Mouse (Mus musculus) bone marrow macrophage, adult 2 months (primary cell): ENCODE measurements around the gene Adcy9. TPM values are rescaled to one million over a fixed set of nuclear protein-coding genes. Genes with fewer than 3 reads are reported as not detected.

Experiments used
- H3K27ac ChIP-seq: 2 replicates; pipeline ENCODE4 v1.5.1; 2012; ENCODE audit warnings: low read depth, low read length; ENCODE audit not compliant: insufficient read depth
- H3K4me1 ChIP-seq: 2 replicates; pipeline ENCODE4 v1.6.1; 2012; ENCODE audit warnings: low read length; ENCODE audit not compliant: control insufficient read depth, insufficient read depth
- H3K4me3 ChIP-seq: 2 replicates; pipeline ENCODE4 v1.5.1; 2012; ENCODE audit warnings: mild to moderate bottlenecking, low read length, moderate library complexity; ENCODE audit not compliant: insufficient read depth
- CTCF ChIP-seq: IDR thresholded peaks from 2 replicates; pipeline ENCODE4 v1.5.1; 2012; ENCODE audit warnings: low read depth, mild to moderate bottlenecking, low read length, moderate library complexity
- POLR2A ChIP-seq: IDR thresholded peaks from 2 replicates; pipeline ENCODE4 v1.6.1; 2012; ENCODE audit warnings: mild to moderate bottlenecking, low read depth, low read length, borderline replicate concordance
- polyA plus RNA-seq: library from polyadenylated mRNA; stranded (reverse); fragments of >200 nt; gene quantifications from 2 replicates; pipeline ENCODE4 v1.2.4, GENCODE M21; 2012; ENCODE audit not compliant: missing spikeins, insufficient read depth, insufficient read length

The Adcy9 gene
- polyA plus RNA-seq, 1 experiment = 10.5 TPM

DNA sequence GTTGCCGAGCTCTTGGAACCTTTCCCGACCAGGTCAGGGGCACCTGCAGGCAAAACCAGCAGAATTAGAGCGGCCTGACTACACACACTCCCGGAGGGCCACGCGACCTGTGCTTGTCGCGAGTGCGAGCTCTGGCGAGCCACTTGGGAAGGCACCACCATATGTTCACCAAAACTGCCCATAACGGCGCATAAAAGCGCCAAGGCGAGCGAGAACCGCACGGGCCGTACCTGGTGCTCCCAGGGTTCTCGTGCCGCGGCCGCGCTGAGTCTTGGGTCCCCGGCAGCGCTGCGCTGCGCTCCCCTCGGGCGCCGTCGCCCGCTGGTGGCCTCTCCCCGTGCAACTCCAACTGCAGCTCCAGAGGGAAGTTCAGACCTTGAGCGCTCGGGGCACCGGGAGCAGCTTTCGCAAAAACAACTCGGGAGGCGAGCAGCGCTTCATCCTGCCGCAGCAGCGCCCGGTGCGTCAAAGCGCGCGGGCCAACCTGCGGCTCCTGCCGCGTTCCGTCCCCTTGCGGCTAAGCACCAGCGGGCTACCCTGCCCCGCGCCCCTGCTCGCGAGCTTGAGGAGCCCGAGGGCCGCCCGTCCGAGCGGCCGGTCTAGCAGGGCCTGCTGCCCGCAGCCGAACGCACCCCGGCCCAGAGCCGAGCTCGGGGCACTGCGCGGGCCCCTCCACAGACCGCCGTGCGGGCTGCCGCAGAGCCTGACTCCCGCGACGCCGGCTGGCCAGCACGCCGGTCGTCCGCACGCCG lies 576 bp downstream of the Adcy9 start:
- Histone ChIP-seq H3K4me1 (peaks cover 45% of the 10 kb centered on the region), H3K27ac (peak overlapping the region; percentile 63), H3K4me3 (peak overlapping the region; percentile 81)
- no peak for TF ChIP-seq CTCF
- no peak for TF ChIP-seq POLR2A

DNA sequence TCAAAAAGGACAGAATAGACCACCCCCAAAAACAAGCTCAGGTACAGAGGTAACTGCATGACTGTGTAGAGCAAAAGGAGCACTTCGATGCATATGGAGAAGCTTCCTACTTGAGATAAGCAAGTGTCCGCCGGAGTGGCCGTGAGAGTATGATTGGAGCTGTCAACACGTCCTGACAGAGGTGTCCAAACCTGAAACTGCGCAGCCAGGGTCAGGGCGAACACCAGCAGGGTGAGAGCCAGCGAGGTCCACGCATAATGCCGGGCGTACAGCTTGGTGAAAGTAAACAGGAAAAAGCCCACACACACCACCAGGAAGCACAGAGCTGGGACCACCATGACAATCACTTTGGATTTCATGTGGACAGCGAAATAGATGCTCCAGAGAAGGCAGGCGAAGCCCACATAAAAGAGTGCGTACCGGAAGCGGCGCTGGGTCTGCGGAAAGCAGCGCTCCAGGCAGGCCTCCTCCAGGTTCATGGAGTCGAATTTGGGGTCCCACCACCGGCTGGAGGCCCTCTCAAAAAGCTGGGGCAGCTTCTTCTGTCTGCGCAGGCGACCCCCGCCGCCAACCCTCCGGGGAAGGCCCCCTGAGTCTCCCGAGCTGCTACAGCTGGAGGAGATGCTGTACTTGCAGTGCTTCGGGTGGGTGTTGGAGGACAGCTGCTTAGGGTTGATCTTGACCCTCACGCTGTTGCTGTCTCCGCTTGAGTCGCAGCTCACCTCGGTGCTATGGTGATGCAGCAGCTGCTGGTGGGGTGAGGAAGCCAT lies 1.3 kb downstream of the Adcy9 start:
- Histone ChIP-seq H3K4me3 (peak overlapping the region; percentile 81), H3K4me1 (peaks cover 52% of the 10 kb centered on the region), H3K27ac (no peak overlapping the region)
- TF ChIP-seq CTCF (no peak), POLR2A (no peak)

DNA sequence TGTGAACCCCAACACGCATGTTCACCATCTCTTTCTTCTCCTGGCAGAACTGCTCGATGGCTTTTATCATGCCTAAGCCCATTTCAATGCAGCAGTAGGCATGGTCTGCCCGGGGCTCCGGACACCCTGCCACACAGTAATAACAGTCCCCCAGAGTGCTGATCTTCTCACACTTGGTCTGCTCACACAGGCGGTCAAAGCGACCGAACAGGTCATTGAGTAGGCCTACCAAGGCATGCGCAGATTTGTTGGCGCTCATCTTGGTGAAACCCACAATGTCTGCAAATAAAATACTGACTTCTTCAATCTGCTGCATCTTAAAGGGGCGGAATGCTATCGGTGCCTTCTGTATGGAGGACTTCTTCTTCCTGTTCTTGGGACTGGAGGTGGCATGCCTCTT lies 2.2 kb downstream of the Adcy9 start:
- H3K4me1 ChIP-seq = peaks cover 60% of the 10 kb centered on the region
- peak overlapping the region; percentile 12; the same call in 1 of the 2 replicates for H3K4me3 ChIP-seq

GRCm38 (mm10) chr16:4417455-4417854 lies 2.8 kb downstream of the Adcy9 start:
- Histone ChIP-seq H3K4me1 (peaks cover 61% of the 10 kb centered on the region), H3K4me3 (peak overlapping the region; percentile 4; the same call in 1 of the 2 replicates)
- TF ChIP-seq CTCF (no peak), POLR2A (no peak)

More for the DNA sequence above, 2.2 kb downstream of the Adcy9 start:
- TF ChIP-seq CTCF (no peak), POLR2A (no peak)
- no peak overlapping the region for H3K27ac ChIP-seq

GRCm38 (mm10) chr16:4414881-4415585 lies 5.3 kb downstream of the Adcy9 start:
- no peak for TF ChIP-seq CTCF
- no peak for TF ChIP-seq POLR2A
- H3K27ac ChIP-seq = no peak overlapping the region
- peaks cover 51% of the 10 kb centered on the region for H3K4me1 ChIP-seq
- no peak overlapping the region for H3K4me3 ChIP-seq

More at GRCm38 (mm10) chr16:4417455-4417854, 2.8 kb downstream of the Adcy9 start:
- H3K27ac ChIP-seq = no peak overlapping the region

DNA sequence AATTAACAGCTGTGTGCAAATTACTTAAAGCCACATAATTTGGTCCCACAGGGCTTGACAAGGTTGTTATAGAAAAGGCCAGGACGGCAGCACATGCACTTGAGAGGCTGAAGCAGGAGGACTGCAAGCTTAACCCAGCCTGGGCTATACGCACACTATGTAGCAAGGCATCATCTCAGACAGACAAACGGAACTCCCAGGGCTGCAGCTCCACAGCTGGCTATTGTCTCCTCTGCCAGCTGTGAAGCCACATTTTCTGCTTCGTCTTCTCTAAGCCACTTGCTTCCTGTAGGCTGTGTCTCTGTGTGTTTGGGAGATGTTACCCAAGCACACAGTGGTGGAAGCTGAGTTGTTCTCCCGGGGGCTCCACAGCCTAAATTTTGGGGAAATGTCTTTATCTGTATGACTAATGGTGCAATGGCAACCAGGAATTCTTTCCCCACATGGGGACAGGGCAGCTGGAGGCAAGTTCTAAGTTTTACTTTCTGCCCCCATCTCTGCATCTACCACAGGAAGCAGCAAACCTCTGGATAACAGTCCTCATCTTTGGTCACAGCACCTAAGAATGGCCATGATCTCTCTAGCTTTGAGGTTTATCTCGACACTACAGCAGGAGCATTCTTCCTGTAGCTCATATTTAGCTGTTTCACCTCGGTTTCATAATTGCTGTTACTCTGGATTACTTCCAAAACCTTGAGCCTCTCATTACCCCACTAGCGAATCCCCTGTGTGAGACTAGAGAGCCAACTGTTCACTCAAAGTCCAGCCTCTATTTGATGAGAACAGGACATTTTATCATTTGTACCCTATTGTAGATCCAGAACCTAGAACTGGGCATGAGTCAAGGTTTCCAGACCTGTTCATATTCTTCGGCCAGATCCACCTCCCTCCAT lies 6.1 kb downstream of the Adcy9 start:
- H3K27ac ChIP-seq = no peak overlapping the region
- no peak overlapping the region; the same call in 1 of the 2 replicates for H3K4me3 ChIP-seq
- TF ChIP-seq CTCF (no peak), POLR2A (no peak)
- peaks cover 51% of the 10 kb centered on the region for H3K4me1 ChIP-seq

GRCm38 (mm10) chr16:4413301-4413700 lies 7.0 kb downstream of the Adcy9 start:
- H3K4me3 ChIP-seq = no peak overlapping the region
- no peak overlapping the region for H3K27ac ChIP-seq
- H3K4me1 ChIP-seq = peaks cover 45% of the 10 kb centered on the region
- TF ChIP-seq CTCF = no peak
- TF ChIP-seq POLR2A = no peak

DNA sequence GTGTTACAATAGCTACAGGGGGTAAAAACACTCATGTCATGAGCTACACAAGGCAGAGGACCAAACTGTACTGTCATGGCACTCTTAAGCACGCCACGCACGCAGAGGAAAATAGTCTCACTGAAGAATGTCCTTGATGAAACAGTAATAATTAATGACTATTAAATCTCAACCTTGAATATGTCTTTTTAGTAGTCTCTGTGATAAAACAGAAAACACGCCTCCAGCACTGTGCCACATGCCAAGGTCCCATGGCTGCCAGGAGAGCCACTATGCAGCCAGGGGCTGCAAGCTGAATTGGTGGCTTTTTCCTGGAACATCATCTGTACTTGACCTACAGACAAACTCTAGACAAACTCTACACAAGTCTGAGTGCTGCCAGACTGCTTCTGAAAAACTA lies 8.0 kb downstream of the Adcy9 start:
- Histone ChIP-seq H3K27ac (no peak overlapping the region), H3K4me3 (no peak overlapping the region)
- TF ChIP-seq POLR2A (no peak), CTCF (no peak)

GRCm38 (mm10) chr16:4411296-4411695 lies 9.0 kb downstream of the Adcy9 start:
- Histone ChIP-seq H3K27ac (no peak overlapping the region), H3K4me3 (no peak overlapping the region), H3K4me1 (peaks cover 32% of the 10 kb centered on the region)
- no peak for TF ChIP-seq CTCF
- no peak for TF ChIP-seq POLR2A

More for the DNA sequence above, 8.0 kb downstream of the Adcy9 start:
- peaks cover 35% of the 10 kb centered on the region for H3K4me1 ChIP-seq
